Mouse (Mus musculus) lung, embryonic 15.5 days (tissue): ENCODE measurements around the gene Btbd11. TPM values are rescaled to one million over a fixed set of nuclear protein-coding genes. Genes with fewer than 3 reads are reported as not detected.

Experiments used
- ATAC-seq: fragments of 200-750 bp; cut with Nextera tagmentation; 2 replicates; pipeline ENCODE4 v1.8.0; 2017; ENCODE audit warnings: moderate number of reproducible peaks, borderline replicate concordance; ENCODE audit not compliant: low FRiP score, low TSS enrichment; ENCODE audit errors: extremely low read depth
- H3K27ac ChIP-seq: fragments of 300-500 bp; sonication (generic); 2 replicates; pipeline ENCODE4 v1.5.1; 2015; ENCODE audit warnings: moderate library complexity, mild to moderate bottlenecking, inconsistent platforms
- H3K27me3 ChIP-seq: fragments of 300-500 bp; sonication (generic); 2 replicates; pipeline ENCODE4 v1.6.1; 2015; ENCODE audit warnings: inconsistent platforms
- H3K36me3 ChIP-seq: fragments of 300-500 bp; sonication (generic); 2 replicates; pipeline ENCODE4 v1.6.1; 2015; ENCODE audit warnings: inconsistent platforms
- H3K4me1 ChIP-seq: fragments of 300-500 bp; sonication (generic); 2 replicates; pipeline ENCODE4 v1.6.1; 2015; ENCODE audit warnings: inconsistent platforms
- H3K4me2 ChIP-seq: fragments of 300-500 bp; sonication (generic); 2 replicates; pipeline ENCODE4 v1.6.1; 2015; ENCODE audit warnings: inconsistent platforms, mild to moderate bottlenecking, moderate library complexity
- H3K4me3 ChIP-seq: fragments of 300-500 bp; sonication (generic); 2 replicates; pipeline ENCODE4 v1.5.1; 2015; ENCODE audit warnings: mild to moderate bottlenecking, inconsistent platforms
- H3K9ac ChIP-seq: fragments of 300-500 bp; sonication (generic); 2 replicates; pipeline ENCODE4 v1.6.1; 2015; ENCODE audit warnings: inconsistent platforms
- H3K9me3 ChIP-seq: fragments of 300-500 bp; sonication (generic); 2 replicates; pipeline ENCODE4 v1.6.1; 2016; ENCODE audit warnings: inconsistent platforms
- WGBS: fragments of 180-500 bp; shearing (Covaris S2); methylation state at CpG from one replicate; pipeline ENCODE4 v1.1.7; 2015; 5-methylcytosine and 5-hydroxymethylcytosine counted together
- polyA plus RNA-seq: library from polyadenylated mRNA; unstranded; fragments of >200 nt; fragmentation: Nextera tagmentation; extraction: Ambion mirVana; gene quantifications from 2 replicates; pipeline ENCODE4 v1.2.1, GENCODE M21; 2015

Gene Btbd11
- 1.9 and 2.0 TPM in 2 replicates for polyA plus RNA-seq

DNA sequence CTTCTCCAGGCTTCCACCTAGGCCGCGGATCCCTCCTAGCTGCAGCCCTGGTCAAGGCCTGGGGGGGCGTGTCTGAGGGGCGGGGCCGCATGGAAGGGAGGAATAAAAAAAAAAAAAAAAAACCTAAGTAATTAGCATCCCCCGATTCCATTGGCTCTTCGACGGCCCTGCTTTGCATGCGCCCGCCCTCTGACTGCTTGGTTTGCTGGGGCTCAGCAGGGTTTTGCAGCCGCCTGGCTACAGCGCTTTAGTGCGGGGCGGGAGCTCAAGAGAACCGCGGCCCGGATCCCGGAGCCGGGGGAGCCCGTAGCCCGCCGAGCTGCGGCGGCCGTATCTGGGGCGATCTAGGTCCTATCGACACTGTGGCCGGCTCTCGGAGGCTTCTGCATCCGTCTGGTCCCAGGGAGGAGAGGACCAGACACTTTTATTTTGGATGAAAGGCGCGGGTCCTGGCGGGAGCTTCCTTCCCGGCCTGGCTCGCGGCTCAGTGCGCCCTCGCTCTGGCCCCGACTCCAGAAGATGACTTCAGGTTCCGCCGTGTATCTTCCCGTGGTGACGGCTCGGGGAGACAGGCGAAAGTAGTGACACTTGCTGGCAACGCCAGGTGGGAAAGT lies at the start of gene Btbd11:
Gene Btbd11 (plus strand): TSS at position 210 of the 614 bp plus-strand sequence.
- under 1% methylated on average over 44 of the region's 46 CpGs for WGBS
- peaks cover 18% of the 10 kb centered on the region for H3K4me1 ChIP-seq
- peak within 1 kb of the TSS; percentile 100 for H3K4me2 ChIP-seq
- H3K4me3 ChIP-seq: peak within 1 kb of the TSS; percentile 60
- peak within 1 kb of the TSS; percentile 56 for H3K27ac ChIP-seq
- no peaks in the 10 kb centered on the region for H3K36me3 ChIP-seq
- peaks cover 31% of the 10 kb centered on the region for H3K27me3 ChIP-seq
- ATAC-seq: peak; percentile 97
- no peaks in the 10 kb centered on the region for H3K9me3 ChIP-seq
- peak within 1 kb of the TSS; percentile 62 for H3K9ac ChIP-seq

DNA sequence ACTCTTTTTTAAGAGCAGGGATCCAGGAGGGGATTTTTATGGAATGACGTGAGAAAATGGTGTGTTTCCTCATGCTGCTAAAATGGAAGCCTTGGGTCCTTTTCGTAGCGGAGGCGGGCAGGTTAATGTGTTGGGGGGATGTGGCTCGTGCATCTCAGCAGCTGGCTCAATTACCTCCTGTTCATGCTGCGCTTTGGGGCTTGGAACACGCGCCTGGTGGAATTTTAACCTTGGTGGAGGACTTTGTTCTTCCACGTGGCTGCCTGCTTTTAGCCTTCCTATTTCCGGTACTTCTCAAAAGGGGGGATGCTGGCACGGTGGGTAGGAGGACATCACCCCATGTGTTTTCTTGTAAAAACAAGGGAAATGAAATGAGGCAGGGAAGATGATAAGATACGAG lies 47.9 kb upstream of the Btbd11 start:
- Histone ChIP-seq H3K27me3 (no peaks in the 10 kb centered on the region), H3K36me3 (no peaks in the 10 kb centered on the region), H3K4me1 (no peaks in the 10 kb centered on the region), H3K4me3 (no peak overlapping the region), H3K9ac (no peak overlapping the region), H3K4me2 (no peak overlapping the region), H3K9me3 (0 out of 2 replicates have a peak, but pooled peaks cover 3% of the 10 kb centered on the region), H3K27ac (no peak overlapping the region)
- ATAC-seq: no peak
- 66% methylated on average over 12 of the region's 12 CpGs for WGBS

DNA sequence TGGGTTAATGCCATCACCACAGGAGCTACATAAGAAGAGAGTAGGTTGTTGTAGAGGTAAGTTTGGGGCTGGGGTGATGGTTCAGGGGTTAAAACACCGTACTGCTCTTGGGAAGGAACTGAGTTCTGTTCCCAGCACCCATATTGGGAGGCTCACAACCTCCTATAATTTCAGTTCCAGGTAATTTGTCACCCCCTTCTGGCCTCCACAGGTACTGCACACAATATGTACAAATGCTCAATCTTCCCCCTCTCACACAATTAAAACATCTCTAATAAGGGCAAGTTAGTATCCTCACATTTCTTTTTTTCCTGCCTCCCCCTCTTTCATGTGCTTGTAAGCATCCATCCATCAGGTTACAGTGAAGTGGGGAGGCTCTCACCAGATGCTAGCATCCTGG lies 44.7 kb upstream of the Btbd11 start:
- 0 out of 2 replicates have a peak, but pooled peaks cover 3% of the 10 kb centered on the region for H3K9me3 ChIP-seq
- H3K27me3 ChIP-seq: no peaks in the 10 kb centered on the region
- H3K4me2 ChIP-seq: no peak overlapping the region
- ATAC-seq: no peak
- no peaks in the 10 kb centered on the region for H3K4me1 ChIP-seq
- H3K9ac ChIP-seq: no peak overlapping the region
- H3K27ac ChIP-seq: no peak overlapping the region
- no peaks in the 10 kb centered on the region for H3K36me3 ChIP-seq
- no peak overlapping the region for H3K4me3 ChIP-seq
- 88% methylated on average over 1 of the region's 1 CpGs for WGBS

DNA sequence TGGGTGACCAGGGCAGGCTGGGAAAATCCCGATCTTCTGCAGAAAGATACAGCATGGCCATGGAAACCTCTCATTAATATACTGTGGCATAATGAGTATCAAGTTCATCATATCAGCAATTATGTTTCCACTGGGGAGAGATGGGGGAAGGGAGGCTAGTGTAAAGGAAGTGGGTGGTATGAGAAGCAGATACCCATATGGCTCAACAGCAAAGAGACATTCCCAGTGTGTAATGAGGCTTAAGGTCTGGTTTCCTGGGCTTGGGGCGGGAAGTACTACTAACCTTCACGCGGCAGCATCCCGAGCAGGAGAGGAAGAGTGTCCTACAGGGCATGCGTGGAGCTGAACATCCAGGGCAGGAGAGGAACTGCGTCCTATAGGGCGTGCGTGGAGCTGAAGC lies 39.4 kb upstream of the Btbd11 start:
- 86% methylated on average over 9 of the region's 9 CpGs for WGBS

DNA sequence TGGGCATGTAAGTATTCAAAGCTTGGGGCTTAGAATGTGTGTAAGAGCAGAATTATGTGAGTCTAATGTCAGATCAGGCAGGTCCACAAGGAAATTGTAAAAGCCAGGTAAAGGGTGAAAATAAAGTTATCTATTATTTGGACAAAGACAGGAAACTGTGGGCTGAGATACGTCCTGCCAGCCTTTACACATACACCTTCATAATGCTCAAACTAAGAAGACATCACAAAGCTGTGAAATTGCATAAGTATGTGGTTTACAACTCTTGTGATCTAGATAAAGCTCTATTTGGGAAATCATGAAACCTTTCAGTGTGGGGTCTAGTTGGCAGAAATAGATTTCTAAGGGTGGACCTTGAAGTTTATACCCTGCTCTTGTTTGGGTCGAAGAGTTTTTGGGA lies 34.1 kb upstream of the Btbd11 start:
- Histone ChIP-seq H3K27me3 (no peaks in the 10 kb centered on the region), H3K4me2 (no peak overlapping the region), H3K9me3 (no peaks in the 10 kb centered on the region), H3K9ac (no peak overlapping the region), H3K4me3 (no peak overlapping the region), H3K4me1 (no peaks in the 10 kb centered on the region), H3K27ac (no peak overlapping the region), H3K36me3 (no peaks in the 10 kb centered on the region)
- 58% methylated on average over 2 of the region's 2 CpGs for WGBS
- no peak for ATAC-seq

More for the DNA sequence above, 39.4 kb upstream of the Btbd11 start:
- Histone ChIP-seq H3K27me3 (no peaks in the 10 kb centered on the region), H3K4me3 (no peak overlapping the region), H3K27ac (no peak overlapping the region), H3K36me3 (no peaks in the 10 kb centered on the region), H3K4me1 (no peaks in the 10 kb centered on the region), H3K9me3 (no peaks in the 10 kb centered on the region), H3K9ac (no peak overlapping the region), H3K4me2 (no peak overlapping the region)
- ATAC-seq: no peak

DNA sequence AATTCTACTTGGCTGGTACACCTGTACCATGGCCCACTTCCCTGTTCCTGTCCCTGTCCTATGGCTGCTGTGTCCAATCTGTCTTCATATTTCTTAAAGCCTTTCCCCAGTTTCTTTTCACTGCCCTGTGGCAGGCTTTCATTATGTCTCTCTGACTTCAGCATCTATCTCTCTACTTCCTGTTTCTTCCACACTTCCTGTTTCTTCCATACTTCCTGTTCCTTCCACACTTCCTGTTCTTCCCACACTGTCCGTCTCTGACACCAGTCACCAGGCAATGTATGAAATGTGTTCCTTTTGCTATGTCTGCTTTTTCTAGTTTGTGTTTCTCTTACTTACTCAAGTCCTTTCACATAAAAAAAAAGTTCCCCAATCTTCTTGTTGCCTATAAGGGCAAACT lies 32.3 kb upstream of the Btbd11 start:
- H3K4me3 ChIP-seq: no peak overlapping the region
- no peak overlapping the region for H3K27ac ChIP-seq
- WGBS: 75% methylated on average over 1 of the region's 1 CpGs
- H3K9ac ChIP-seq: no peak overlapping the region
- H3K36me3 ChIP-seq: no peaks in the 10 kb centered on the region
- no peak for ATAC-seq
- H3K9me3 ChIP-seq: no peaks in the 10 kb centered on the region
- H3K27me3 ChIP-seq: no peaks in the 10 kb centered on the region
- H3K4me1 ChIP-seq: no peaks in the 10 kb centered on the region
- no peak overlapping the region for H3K4me2 ChIP-seq

DNA sequence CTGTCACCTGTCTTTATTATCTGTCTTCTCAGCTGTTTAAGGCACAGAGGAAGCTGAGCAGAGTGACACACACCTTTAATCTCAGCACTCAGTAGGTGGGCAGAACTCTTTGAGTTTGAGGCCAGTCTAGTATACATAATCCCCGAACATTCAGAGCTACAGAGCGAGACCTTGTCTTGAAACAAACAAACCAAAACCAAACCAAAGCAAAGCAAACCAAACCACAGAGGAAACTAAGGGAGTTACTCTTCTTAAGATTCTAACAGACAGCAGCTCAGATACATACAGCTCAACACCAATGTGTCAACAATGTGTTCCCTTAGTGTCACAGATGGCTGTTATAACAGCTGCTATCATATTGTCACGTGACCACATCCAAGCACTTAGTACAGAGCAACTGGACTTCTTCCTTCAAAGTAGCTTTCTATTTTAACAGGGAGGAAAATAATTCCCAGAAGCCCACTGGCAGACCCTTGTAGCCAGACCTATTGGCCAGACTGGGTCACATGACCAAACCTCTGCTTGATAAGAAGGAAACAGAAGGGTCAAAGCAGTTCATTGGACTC lies 27.0 kb upstream of the Btbd11 start:
- H3K9me3 ChIP-seq: no peaks in the 10 kb centered on the region
- H3K9ac ChIP-seq: no peak overlapping the region
- H3K36me3 ChIP-seq: no peaks in the 10 kb centered on the region
- no peak overlapping the region for H3K4me2 ChIP-seq
- 72% methylated on average over 3 of the region's 3 CpGs for whole genome bisulfite sequencing
- no peaks in the 10 kb centered on the region for H3K27me3 ChIP-seq
- no peaks in the 10 kb centered on the region for H3K4me1 ChIP-seq
- no peak overlapping the region for H3K4me3 ChIP-seq
- no peak for ATAC-seq
- H3K27ac ChIP-seq: no peak overlapping the region

DNA sequence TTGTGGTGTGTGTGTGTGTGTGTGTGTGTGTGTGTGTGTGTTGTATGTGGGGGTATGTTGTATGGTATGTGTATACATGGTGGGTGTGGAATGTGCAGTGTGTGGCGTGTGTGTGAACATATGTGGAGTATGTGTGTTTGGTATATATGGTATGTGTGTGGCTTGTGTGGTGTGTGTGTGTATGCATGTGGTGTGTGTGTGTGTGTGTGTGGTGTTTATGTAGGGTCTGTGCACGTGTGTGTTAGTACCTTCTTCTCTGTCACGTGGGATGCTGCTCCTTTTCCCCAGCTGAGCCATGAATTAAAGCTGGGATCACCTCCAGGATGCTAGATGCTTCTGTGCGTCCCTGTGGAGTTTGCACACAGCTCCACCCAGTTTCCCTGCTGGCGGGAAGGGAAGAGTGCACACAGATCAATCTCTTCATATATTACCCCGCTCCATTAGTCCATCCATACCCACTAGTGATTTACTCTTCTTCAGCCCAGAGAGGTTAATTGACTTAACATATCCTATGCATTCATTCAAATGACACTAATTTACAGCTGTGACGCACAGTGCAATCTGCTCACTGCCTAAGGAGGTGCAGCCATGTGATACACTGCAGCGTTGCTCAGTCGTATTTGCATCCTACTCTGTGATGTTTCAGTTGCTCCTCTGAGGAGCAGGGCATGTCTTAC lies 23.7 kb upstream of the Btbd11 start:
- WGBS: 74% methylated on average over 9 of the region's 9 CpGs
- H3K4me1 ChIP-seq: no peaks in the 10 kb centered on the region
- no peaks in the 10 kb centered on the region for H3K36me3 ChIP-seq
- no peaks in the 10 kb centered on the region for H3K9me3 ChIP-seq
- no peak overlapping the region for H3K4me3 ChIP-seq
- no peak for ATAC-seq
- H3K27me3 ChIP-seq: no peaks in the 10 kb centered on the region
- no peak overlapping the region for H3K27ac ChIP-seq
- no peak overlapping the region for H3K4me2 ChIP-seq
- H3K9ac ChIP-seq: no peak overlapping the region

DNA sequence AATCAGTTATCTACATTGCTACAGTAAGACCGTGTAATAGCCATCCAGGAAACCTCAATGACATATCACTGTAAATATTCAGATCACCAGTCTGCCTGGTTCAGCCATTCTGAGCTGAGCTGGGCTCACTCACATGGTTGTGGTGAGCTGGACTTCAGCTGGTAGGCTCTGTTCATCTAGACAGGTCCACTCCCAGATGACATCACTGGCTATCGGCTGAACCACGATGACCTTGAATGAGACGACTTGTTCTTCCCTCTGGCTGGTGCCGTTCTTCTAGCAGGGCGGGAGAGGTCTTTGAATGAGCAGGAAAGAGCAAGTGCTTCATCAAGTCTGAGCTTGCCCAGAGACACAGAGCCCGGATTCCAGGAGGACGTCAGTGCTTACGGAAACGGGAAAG lies 19.7 kb upstream of the Btbd11 start:
- H3K27ac ChIP-seq: no peak overlapping the region
- no peak overlapping the region for H3K4me2 ChIP-seq
- ATAC-seq: no peak
- 77% methylated on average over 10 of the region's 10 CpGs for WGBS
- no peak overlapping the region for H3K9ac ChIP-seq
- no peak overlapping the region for H3K4me3 ChIP-seq
- H3K9me3 ChIP-seq: no peaks in the 10 kb centered on the region
- H3K36me3 ChIP-seq: no peaks in the 10 kb centered on the region
- no peaks in the 10 kb centered on the region for H3K4me1 ChIP-seq
- H3K27me3 ChIP-seq: no peaks in the 10 kb centered on the region

DNA sequence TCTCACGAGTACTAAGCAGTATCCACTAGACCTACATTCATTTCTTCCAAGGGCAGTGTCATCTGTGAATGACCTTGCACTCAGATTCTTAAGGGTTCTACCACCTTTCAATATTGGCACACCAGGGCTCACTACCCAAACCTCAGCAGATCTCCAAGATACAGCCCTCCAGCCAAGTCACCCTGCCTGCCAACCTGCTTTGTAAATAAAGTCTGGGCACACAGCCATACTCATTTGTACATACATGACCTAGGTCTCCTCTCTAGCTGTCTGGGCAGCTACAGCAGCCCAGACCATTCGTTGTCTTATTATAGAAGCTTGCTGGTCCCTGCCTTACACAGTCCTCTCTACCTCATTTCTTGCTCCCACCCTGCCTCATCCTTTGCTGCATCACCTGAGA lies 15.3 kb upstream of the Btbd11 start:
- 51% methylated on average over 2 of the region's 2 CpGs for WGBS
- H3K36me3 ChIP-seq: no peaks in the 10 kb centered on the region
- H3K4me2 ChIP-seq: no peak overlapping the region
- ATAC-seq: no peak
- H3K27ac ChIP-seq: no peak overlapping the region
- H3K27me3 ChIP-seq: no peaks in the 10 kb centered on the region
- no peak overlapping the region for H3K9ac ChIP-seq
- no peaks in the 10 kb centered on the region for H3K9me3 ChIP-seq
- H3K4me3 ChIP-seq: no peak overlapping the region
- no peaks in the 10 kb centered on the region for H3K4me1 ChIP-seq

DNA sequence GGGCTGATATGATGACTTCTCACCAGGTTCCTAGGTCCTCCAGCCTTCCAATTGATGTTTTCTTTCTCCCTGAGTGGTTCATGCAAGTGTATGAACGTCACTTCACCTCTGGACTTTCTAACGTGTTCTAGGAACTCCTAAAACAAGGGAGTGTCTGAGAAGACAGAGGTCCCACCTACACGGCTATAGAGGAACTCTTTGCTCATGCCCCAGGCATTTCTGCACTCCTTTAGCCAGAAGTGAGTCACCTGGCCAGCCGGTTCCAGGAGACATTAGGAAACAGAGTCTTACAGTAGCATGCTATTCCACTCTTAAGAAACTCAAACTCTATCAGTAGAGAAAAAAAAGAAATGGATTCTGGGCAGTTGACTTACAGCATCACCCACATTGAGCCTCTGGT lies 14.5 kb upstream of the Btbd11 start:
- H3K4me2 ChIP-seq: no peak overlapping the region
- H3K9ac ChIP-seq: no peak overlapping the region
- ATAC-seq: no peak
- H3K27ac ChIP-seq: no peak overlapping the region
- H3K4me3 ChIP-seq: no peak overlapping the region
- no peaks in the 10 kb centered on the region for H3K36me3 ChIP-seq
- 62% methylated on average over 4 of the region's 4 CpGs for WGBS
- no peaks in the 10 kb centered on the region for H3K27me3 ChIP-seq
- H3K4me1 ChIP-seq: no peaks in the 10 kb centered on the region
- H3K9me3 ChIP-seq: no peaks in the 10 kb centered on the region

DNA sequence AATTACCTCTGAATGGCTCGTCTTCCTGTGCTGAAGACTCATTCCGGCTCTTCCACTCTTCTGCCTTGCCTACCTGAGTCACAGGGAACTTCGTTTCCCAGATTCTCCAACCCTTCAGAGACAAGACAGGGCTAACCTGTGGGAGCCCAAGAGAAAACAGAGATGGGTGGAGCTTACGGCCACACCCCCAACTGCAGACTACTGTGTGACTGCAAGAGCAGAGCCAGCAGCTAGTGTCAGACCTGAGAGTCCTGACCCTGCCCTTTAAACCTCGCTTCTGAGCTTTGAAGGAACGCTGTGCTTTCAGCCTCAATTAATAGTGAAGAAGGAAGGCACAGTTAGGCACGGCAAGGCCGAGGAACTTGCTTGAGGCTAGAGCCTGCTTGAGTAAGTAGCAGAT lies 7.6 kb upstream of the Btbd11 start:
- 18% methylated on average over 8 of the region's 8 CpGs for WGBS
- H3K27ac ChIP-seq: no peak overlapping the region

More for the DNA sequence above, 7.6 kb upstream of the Btbd11 start:
- H3K4me1 ChIP-seq: no peaks in the 10 kb centered on the region
- no peak overlapping the region for H3K4me3 ChIP-seq
- H3K36me3 ChIP-seq: no peaks in the 10 kb centered on the region
- no peak for ATAC-seq
- H3K9me3 ChIP-seq: no peaks in the 10 kb centered on the region
- H3K4me2 ChIP-seq: no peak overlapping the region
- H3K27me3 ChIP-seq: no peaks in the 10 kb centered on the region
- H3K9ac ChIP-seq: no peak overlapping the region
